Mouse (Mus musculus) splenic B cell, adult 2 months (primary cell): ENCODE data around the gene Abhd14a.
A peak's percentile ranks its signal among the peaks of the same experiment; 100 is the strongest.

ENCODE experiments used
- DNase-seq: peaks from one replicate; pipeline ENCODE4 v3.0.0-alpha.2; 2011; ENCODE audit warnings: low read depth, low spot score
- H3K27me3 ChIP-seq: 2 replicates; pipeline ENCODE4 v1.6.1; 2012; ENCODE audit warnings: mild to moderate bottlenecking, low read length, moderate library complexity, mixed read lengths; ENCODE audit not compliant: control insufficient read depth, poor library complexity, insufficient read depth, severe bottlenecking
- H3K36me3 ChIP-seq: 2 replicates; pipeline ENCODE4 v1.6.1; 2012; ENCODE audit warnings: mild to moderate bottlenecking, low read length, moderate library complexity, mixed read lengths; ENCODE audit not compliant: control insufficient read depth, poor library complexity, insufficient read depth, severe bottlenecking

Abhd14a gene

DNA sequence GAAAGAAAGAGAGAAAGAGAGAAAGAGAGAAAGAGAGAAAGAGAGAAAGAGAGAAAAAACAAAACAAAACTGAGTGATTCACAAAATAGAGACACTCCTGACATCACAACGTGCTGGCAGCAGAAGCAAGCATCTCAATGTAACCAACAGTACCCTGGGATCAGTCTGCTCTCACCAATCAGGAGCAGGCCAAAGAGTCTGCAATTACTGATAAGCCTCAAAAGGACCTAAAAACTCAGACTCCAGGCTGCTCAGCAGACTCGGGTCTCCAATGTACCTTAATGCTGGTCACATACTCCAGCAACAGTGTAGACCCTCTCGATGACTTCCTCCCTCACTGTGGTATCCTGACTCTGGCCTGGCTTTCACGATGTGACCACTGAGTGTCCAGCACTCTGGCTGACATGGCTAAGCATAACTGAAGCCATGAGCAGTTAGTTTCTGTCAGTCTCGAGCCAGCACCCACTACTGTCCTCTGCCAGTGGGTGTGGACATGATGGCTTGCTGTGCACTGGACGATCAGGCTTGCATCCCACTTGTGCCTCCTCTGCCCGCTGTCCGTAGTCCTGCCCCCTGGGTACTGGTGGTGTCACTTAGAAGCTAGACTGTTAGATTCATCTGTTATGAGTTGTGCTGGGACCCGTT lies 48.7 kb downstream of the Abhd14a start:
- DNase-seq: no peak
- H3K27me3 ChIP-seq: no peaks in the 10 kb centered on the region
- H3K36me3 ChIP-seq: no peaks in the 10 kb centered on the region

DNA sequence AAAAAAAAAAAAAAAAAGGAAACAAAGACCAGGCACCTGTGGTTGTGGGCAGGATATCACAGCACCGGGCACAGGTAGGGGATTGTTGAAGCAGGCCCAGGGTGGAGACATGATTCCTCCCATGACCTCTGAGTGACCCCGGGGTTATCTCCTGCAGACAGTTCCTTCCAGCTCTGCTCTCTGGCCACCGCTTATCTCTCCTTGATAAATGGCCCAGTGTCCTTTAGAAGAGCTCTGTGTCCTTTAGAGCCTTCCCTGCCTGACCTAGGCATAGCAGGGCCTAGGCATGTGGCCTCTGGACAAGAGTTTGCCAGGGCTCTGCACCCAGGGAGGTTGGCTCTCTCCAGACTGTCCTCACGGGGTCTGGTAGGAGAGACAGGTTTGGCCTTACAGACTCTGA lies 49.7 kb downstream of the Abhd14a start:
- Histone ChIP-seq H3K27me3 (no peaks in the 10 kb centered on the region), H3K36me3 (no peaks in the 10 kb centered on the region)
- no peak for DNase-seq

GRCm38 (mm10) chr9:106394649-106395602 lies 52.6 kb downstream of the Abhd14a start:
- H3K36me3 ChIP-seq: no peaks in the 10 kb centered on the region
- peak; percentile 69 for DNase-seq
- no peaks in the 10 kb centered on the region for H3K27me3 ChIP-seq

DNA sequence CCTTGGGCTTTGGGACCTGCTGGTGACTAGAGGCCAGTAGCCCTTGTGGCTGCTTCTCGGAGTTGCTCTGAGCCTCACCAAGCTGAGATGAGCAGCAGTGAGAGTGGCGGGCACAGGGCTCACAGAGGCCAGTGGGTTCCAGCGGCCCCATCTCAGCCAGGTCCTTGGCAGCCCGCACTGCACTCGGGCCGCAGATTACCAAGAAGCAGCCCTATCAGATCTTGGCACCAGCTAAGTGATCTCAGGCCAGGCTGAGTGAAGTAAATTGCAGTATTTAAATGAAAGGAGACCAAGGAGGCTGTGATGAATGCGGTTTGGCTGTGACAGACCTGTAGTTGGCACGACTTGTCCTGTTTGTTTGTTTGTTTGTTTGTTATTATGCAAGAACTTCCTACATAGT lies 53.9 kb downstream of the Abhd14a start:
- DNase-seq: no peak
- Histone ChIP-seq H3K36me3 (no peaks in the 10 kb centered on the region), H3K27me3 (no peaks in the 10 kb centered on the region)

GRCm38 (mm10) chr9:106392828-106393527 lies 54.5 kb downstream of the Abhd14a start:
- no peaks in the 10 kb centered on the region for H3K36me3 ChIP-seq
- no peak for DNase-seq
- H3K27me3 ChIP-seq: no peaks in the 10 kb centered on the region
